Mouse (Mus musculus): ENCODE measurements around the gene Gch1.

DNA sequence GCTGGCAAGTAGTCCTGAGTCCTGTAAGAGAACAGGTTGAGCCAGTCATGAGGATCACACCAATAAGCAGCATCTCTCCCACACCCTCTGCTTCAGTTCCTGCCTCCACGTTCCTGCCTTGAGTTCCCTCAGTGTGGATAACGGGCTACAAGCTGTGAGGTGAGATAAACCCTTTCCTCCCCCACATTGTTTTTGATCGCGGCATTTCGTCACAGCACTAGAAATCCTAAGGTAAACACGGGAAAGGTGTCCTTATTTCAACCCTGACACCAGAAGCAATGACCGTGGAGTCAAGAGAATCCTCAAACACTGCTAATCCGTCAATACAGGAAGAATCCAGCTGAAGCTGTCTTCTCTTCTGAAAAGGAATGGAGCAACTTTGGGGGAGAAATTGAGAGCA lies 7.5 kb upstream of the Gch1 start:
- TF ChIP-seq CTCF (IDR thresholded peaks at IDR 0.05; ENCODE audit: low read depth), result no peak
- TF ChIP-seq EP300 (IDR thresholded peaks at IDR 0.05; ENCODE audit: low read depth), result no peak
